In the genomic region with DNA sequence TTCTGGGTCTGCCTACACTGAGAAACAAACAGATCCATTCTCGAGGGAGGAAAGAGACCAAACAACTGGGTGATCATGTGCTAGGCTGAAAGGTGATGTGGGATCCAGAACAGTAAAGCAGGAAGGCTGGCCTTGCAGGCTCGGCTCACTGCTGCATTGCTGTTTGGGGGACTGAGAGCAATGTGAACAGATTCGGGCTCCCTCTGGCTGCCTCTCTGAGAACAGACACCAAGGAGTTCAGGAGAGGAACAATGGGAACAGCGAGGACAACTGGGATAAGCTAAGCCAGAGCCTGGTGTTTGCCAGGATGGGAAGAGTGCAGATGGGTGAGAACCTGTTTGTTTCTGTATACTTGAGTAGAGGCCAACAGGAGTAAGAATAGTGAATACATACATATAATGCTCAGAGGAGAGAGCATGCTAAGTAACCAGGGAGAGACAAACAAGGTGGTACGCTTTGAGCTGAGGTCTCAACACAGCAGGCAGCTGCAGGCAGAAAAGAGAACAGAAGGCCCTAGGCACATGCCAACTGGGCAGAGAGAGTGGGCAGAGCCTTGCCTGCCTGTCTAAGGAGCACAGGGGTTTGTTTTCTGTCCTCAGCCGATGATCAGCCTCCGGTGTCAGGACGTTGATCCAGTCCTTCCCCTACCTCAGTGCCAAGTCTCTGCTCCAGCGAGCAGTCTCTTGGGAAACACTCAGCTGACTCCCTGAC, we compare ENCODE assay signal across 8 mouse cellular contexts. TPM values are rescaled to one million over a fixed set of nuclear protein-coding genes. Genes with fewer than 3 reads are reported as not detected.
A peak's percentile ranks its signal among the peaks of the same experiment; 100 is the strongest.
DNase-seq lines count a peak whose midpoint lies in the region; ATAC-seq lines count a peak whose summit lies in the region.

No protein-coding gene starts in this region.

- ATAC-seq in neural tube, embryonic 11.5 days (ENCODE audit: insufficient read depth, low FRiP score, low TSS enrichment), result peak; percentile 24; the same call in 1 of the 2 replicates
- ATAC-seq in neural tube, embryonic 15.5 days (ENCODE audit: low FRiP score), result peak; percentile 80

- no peaks in the 10 kb centered on the region for H3K4me1 ChIP-seq in neural tube, embryonic 11.5 days (ENCODE audit: control insufficient read depth, insufficient read depth, low read length)
- H3K4me1 ChIP-seq in neural tube, embryonic 15.5 days, result peaks cover 35% of the 10 kb centered on the region

- H3K4me2 ChIP-seq in neural tube, embryonic 11.5 days (ENCODE audit: low read depth), result no peak overlapping the region
- no peak overlapping the region for H3K4me2 ChIP-seq in neural tube, embryonic 15.5 days

- no peak overlapping the region for H3K27ac ChIP-seq in neural tube, embryonic 11.5 days (ENCODE audit: low read depth, low read length)
- peak overlapping the region; percentile 61 for H3K27ac ChIP-seq in neural tube, embryonic 15.5 days (replicated peaks)

- peak; percentile 28 for DNase-seq in neural tube, embryonic 11.5 days (ENCODE audit: low spot score)
- no peak for DNase-seq in neural tube, embryonic 10.5 days (ENCODE audit: extremely low spot score, low spot score)
- peak; percentile 65 to 69 for DNase-seq in cerebellum, postnatal 36 days
- peak; percentile 21 to 39 for DNase-seq in heart, postnatal 14 days
- DNase-seq in left cerebral cortex, adult 11 months (ENCODE audit: low spot score), result peak; percentile 66
- no peak for DNase-seq in ovary, postnatal 10 days (ENCODE audit: low spot score)
- no peak for DNase-seq in thymus, postnatal 14 days

- intact Hi-C loops in heart, postnatal 14 days (cut with DNase I), result no loop called here

- H3K4me3 ChIP-seq in neural tube, embryonic 11.5 days (ENCODE audit: low read depth, low read length), result no peak overlapping the region
- no peak overlapping the region for H3K4me3 ChIP-seq in neural tube, embryonic 15.5 days (replicated peaks)

- no peaks in the 10 kb centered on the region for H3K27me3 ChIP-seq in neural tube, embryonic 11.5 days (ENCODE audit: control insufficient read depth, insufficient read depth, low read length)
- no peaks in the 10 kb centered on the region for H3K27me3 ChIP-seq in neural tube, embryonic 15.5 days (replicated peaks)

- no peaks in the 10 kb centered on the region for H3K36me3 ChIP-seq in neural tube, embryonic 11.5 days (ENCODE audit: control insufficient read depth, insufficient read depth, low read length)
- H3K36me3 ChIP-seq in neural tube, embryonic 15.5 days, result 0 out of 2 replicates have a peak, but pooled peaks cover 3% of the 10 kb centered on the region

- H3K9ac ChIP-seq in neural tube, embryonic 11.5 days (ENCODE audit: low read length), result no peak overlapping the region
- H3K9ac ChIP-seq in neural tube, embryonic 15.5 days (replicated peaks), result no peak overlapping the region; the same call in 1 of the 2 replicates

- WGBS in neural tube, embryonic 11.5 days, result 77% methylated on average over 9 of the region's 9 CpGs
- 52% methylated on average over 9 of the region's 9 CpGs for WGBS in neural tube, embryonic 15.5 days

- no peaks in the 10 kb centered on the region for H3K9me3 ChIP-seq in neural tube, embryonic 11.5 days (ENCODE audit: control insufficient read depth, low read length)
- H3K9me3 ChIP-seq in neural tube, embryonic 15.5 days (replicated peaks), result no peaks in the 10 kb centered on the region

RNA-seq across cellular contexts. Expression of gene Cdk5rap2, which starts 8.0 kb away (rescaled TPM):
- polyA plus RNA-seq in neural tube, embryonic 11.5 days (2014; fragmentation: Nextera tagmentation; extraction: Ambion mirVana), result 19.0 and 24.9 TPM in 2 replicates
- 1 to 10 TPM; 5.4 TPM for total RNA-seq in heart, postnatal 14 days (2021)
- 8.7 and 12.6 TPM in 2 replicates for polyA plus RNA-seq in neural tube, embryonic 15.5 days (2015; fragmentation: Nextera tagmentation; extraction: Ambion mirVana)

Comparison
In these comparisons a context has a peak if more than half of its experiments do, and no peak if none do; other contexts are left out.
1. DNase-seq: peak in neural tube, embryonic 11.5 days (single experiment), cerebellum, postnatal 36 days (2 of 2), heart, postnatal 14 days (2 of 2) and left cerebral cortex, adult 11 months (single experiment); none in neural tube, embryonic 10.5 days (single experiment), ovary, postnatal 10 days (single experiment) and thymus, postnatal 14 days (single experiment).